Mouse (Mus musculus) midbrain, embryonic 15.5 days (tissue): ENCODE measurements around the gene Cebpb. TPM values are rescaled to one million over a fixed set of nuclear protein-coding genes. Genes with fewer than 3 reads are reported as not detected.

ENCODE experiments used
- ATAC-seq: fragments of 200-750 bp; cut with Nextera tagmentation; replicated peaks from 2 replicates; pipeline ENCODE4 v1.8.0; 2017; ENCODE audit warnings: moderate TSS enrichment
- H3K27ac ChIP-seq: fragments of 300-500 bp; sonication (generic); 2 replicates; pipeline ENCODE4 v1.5.1; 2015; ENCODE audit warnings: mild to moderate bottlenecking, inconsistent platforms
- H3K27me3 ChIP-seq: fragments of 300-500 bp; sonication (generic); replicated peaks from 2 replicates; pipeline ENCODE4 v1.6.1; 2015; ENCODE audit warnings: inconsistent platforms
- H3K36me3 ChIP-seq: fragments of 300-500 bp; sonication (generic); replicated peaks from 2 replicates; pipeline ENCODE4 v1.6.1; 2015; ENCODE audit warnings: inconsistent platforms
- H3K4me1 ChIP-seq: fragments of 300-500 bp; sonication (generic); 2 replicates; pipeline ENCODE4 v1.6.1; 2015; ENCODE audit warnings: inconsistent platforms
- H3K4me2 ChIP-seq: fragments of 300-500 bp; sonication (generic); 2 replicates; pipeline ENCODE4 v1.6.1; 2015; ENCODE audit warnings: inconsistent platforms, mild to moderate bottlenecking, moderate library complexity
- H3K4me3 ChIP-seq: fragments of 300-500 bp; sonication (generic); 2 replicates; pipeline ENCODE4 v1.5.1; 2015; ENCODE audit warnings: mild to moderate bottlenecking, inconsistent platforms
- H3K9ac ChIP-seq: fragments of 300-500 bp; sonication (generic); 2 replicates; pipeline ENCODE4 v1.6.1; 2015; ENCODE audit warnings: mild to moderate bottlenecking, inconsistent platforms
- H3K9me3 ChIP-seq: fragments of 300-500 bp; sonication (generic); 2 replicates; pipeline ENCODE4 v1.6.1; 2016; ENCODE audit warnings: inconsistent platforms
- WGBS: fragments of 180-500 bp; shearing (Covaris S2); methylation state at CpG from one replicate; pipeline ENCODE4 v1.1.7; 2015; ENCODE audit warnings: mixed read lengths; 5-methylcytosine and 5-hydroxymethylcytosine counted together
- polyA plus RNA-seq: library from polyadenylated mRNA; unstranded; fragments of >200 nt; fragmentation: Nextera tagmentation; extraction: Ambion mirVana; gene quantifications from 2 replicates; pipeline ENCODE4 v1.2.1, GENCODE M21; 2015

The Cebpb gene
- polyA plus RNA-seq, 1 experiment from 2014 or later, result 1.3 TPM

DNA sequence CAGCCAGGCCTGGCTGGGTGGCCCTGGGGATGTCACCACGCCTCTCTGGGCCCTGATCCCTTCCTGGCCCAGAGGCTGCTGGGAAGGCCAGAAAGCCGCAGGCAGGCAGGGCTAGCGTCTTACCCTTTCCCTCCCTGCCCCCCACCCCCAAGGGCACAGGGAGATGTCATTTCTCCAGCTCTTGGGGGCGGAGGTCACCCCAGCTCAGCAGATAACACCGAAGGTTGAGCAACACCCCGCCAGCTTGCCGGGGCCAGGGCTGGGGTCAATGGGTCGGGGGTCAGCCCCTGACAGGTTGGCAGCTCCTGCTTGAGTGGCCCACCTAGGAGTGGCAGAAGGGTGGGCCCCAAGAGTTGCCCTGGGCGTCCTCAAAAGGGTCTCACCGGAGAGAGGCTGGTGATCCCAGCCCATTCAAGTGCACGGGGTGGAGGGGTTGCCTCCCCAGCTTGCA is 1.0 kb upstream of the Cebpb start:
- peaks cover 64% of the 10 kb centered on the region for H3K27me3 ChIP-seq
- no peak overlapping the region for H3K27ac ChIP-seq
- no peak overlapping the region for H3K4me2 ChIP-seq
- H3K36me3 ChIP-seq, result no peaks in the 10 kb centered on the region
- H3K9ac ChIP-seq, result no peak overlapping the region
- H3K4me3 ChIP-seq, result no peak overlapping the region
- H3K4me1 ChIP-seq, result peaks cover 16% of the 10 kb centered on the region; the same call in 1 of the 2 replicates
- ATAC-seq, result no peak
- 59% methylated on average over 11 of the region's 11 CpGs for WGBS
- no peaks in the 10 kb centered on the region for H3K9me3 ChIP-seq

DNA sequence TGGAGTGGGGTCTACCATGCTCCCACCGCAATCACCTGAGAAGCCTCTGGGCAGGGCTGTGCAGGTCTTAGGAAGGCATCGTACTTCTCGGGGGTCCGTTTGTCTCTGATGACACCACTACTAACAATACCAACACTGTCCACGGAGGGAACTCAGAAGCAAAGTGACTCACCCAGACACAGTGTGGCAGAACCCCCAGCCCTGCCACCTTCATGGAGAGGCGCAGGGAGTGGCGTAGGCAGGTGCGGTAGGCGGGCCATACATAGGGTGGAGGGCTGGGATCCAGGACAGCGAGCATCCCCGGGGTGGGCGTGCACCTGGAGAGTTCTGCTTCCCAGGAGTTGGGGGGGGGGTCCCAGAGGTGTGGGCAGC is 603 bp upstream of the Cebpb start:
- Histone ChIP-seq H3K27ac (no peak overlapping the region), H3K9ac (no peak overlapping the region), H3K36me3 (no peaks in the 10 kb centered on the region), H3K4me1 (peaks cover 16% of the 10 kb centered on the region; the same call in 1 of the 2 replicates), H3K27me3 (peaks cover 66% of the 10 kb centered on the region), H3K4me2 (peak overlapping the region; percentile 82), H3K4me3 (peak overlapping the region; percentile 61), H3K9me3 (no peaks in the 10 kb centered on the region)
- WGBS, result 22% methylated on average over 12 of the region's 12 CpGs
- peak; percentile 43 for ATAC-seq

DNA sequence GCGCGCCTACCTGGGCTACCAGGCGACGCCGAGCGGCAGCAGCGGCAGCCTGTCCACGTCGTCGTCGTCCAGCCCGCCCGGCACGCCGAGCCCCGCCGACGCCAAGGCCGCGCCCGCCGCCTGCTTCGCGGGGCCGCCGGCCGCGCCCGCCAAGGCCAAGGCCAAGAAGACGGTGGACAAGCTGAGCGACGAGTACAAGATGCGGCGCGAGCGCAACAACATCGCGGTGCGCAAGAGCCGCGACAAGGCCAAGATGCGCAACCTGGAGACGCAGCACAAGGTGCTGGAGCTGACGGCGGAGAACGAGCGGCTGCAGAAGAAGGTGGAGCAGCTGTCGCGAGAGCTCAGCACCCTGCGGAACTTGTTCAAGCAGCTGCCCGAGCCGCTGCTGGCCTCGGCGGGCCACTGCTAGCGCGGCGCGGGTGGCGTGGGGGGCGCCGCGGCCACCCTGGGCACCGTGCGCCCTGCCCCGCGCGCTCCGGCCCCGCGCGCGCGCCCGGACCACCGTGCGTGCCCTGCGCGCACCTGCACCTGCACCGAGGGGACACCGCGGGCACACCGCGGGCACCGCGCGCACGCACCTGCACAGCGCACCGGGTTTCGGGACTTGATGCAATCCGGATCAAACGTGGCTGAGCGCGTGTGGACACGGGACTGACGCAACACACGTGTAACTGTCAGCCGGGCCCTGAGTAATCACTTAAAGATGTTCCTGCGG is 945 bp downstream of the Cebpb start, which contains the start of gene Tmem189:
TSS of gene Tmem189 (minus strand) at position 322 of the 718 bp plus-strand sequence.
- H3K36me3 ChIP-seq, result no peaks in the 10 kb centered on the region
- H3K9me3 ChIP-seq, result no peaks in the 10 kb centered on the region
- WGBS, result under 1% methylated on average over 77 of the region's 99 CpGs
- peaks cover 61% of the 10 kb centered on the region for H3K27me3 ChIP-seq
- ATAC-seq, result peak; percentile 15; the same call in 1 of the 2 replicates
- peak within 1 kb of the TSS; percentile 82 for H3K4me2 ChIP-seq
- H3K4me1 ChIP-seq, result peaks cover 16% of the 10 kb centered on the region; the same call in 1 of the 2 replicates
- peak within 1 kb of the TSS; percentile 61 for H3K4me3 ChIP-seq
- H3K9ac ChIP-seq, result peak within 1 kb of the TSS; percentile 35
- H3K27ac ChIP-seq, result no peak within 1 kb of the TSS

DNA sequence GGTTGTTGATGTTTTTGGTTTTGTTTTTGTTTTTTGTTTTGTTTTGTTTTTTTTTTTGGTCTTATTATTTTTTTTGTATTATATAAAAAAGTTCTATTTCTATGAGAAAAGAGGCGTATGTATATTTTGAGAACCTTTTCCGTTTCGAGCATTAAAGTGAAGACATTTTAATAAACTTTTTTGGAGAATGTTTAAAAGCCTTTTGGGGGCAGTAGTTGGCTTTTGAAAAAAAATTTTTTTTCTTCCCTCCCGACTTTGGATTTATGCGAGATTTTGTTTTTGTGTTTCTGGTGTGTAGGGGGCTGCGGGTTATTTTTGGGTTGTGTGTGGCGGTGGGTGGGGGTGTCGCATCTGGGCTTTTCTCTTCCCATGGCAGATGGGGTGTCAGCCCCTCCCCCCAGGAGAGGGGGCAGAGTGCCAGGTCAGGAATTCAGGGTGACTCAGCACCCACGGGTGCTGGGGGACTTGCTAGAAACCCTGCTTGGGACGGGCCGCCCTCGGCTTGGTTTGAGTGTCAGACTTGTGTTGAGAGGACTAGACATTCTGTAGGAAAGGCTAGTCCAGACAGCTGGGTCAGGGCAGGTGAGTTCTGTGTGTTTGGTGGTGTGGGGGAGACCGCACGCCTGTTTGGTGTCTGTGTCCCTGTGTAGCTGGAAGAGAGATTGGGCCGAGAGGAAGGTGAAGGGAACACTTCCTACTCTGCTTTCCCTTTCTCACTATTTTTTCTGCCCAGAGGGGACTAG is 1.7 kb downstream of the Cebpb start:
- Histone ChIP-seq H3K27me3 (peaks cover 57% of the 10 kb centered on the region), H3K4me1 (peaks cover 16% of the 10 kb centered on the region; the same call in 1 of the 2 replicates), H3K27ac (no peak overlapping the region), H3K9me3 (no peaks in the 10 kb centered on the region), H3K4me2 (peak overlapping the region; percentile 82), H3K36me3 (no peaks in the 10 kb centered on the region), H3K9ac (no peak overlapping the region; the same call in 1 of the 2 replicates), H3K4me3 (peak overlapping the region; percentile 61)
- no peak for ATAC-seq
- 61% methylated on average over 15 of the region's 15 CpGs for WGBS

DNA sequence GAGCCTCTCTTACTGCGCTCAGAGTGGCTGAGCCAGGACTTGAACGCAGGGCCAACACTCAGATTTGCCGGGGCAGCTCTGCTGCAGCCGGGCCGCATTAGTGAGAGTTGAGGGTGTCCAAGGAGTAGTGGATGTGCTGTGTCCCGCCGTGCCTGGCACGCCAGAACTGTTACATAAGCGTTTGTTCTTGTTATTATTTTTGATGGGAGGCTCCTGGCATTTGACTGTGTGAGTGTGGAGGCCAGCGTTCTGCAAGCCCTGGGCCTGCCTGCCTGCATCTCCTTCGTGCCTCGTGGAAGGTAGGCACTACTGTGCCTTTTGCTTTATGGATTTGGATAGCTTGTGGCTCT is 2.2 kb downstream of the Cebpb start:
- Histone ChIP-seq H3K36me3 (no peaks in the 10 kb centered on the region), H3K9me3 (no peaks in the 10 kb centered on the region), H3K4me3 (no peak overlapping the region), H3K9ac (no peak overlapping the region), H3K27ac (no peak overlapping the region), H3K27me3 (peaks cover 52% of the 10 kb centered on the region), H3K4me1 (peaks cover 16% of the 10 kb centered on the region; the same call in 1 of the 2 replicates), H3K4me2 (no peak overlapping the region)
- no peak for ATAC-seq
- 89% methylated on average over 12 of the region's 12 CpGs for WGBS

DNA sequence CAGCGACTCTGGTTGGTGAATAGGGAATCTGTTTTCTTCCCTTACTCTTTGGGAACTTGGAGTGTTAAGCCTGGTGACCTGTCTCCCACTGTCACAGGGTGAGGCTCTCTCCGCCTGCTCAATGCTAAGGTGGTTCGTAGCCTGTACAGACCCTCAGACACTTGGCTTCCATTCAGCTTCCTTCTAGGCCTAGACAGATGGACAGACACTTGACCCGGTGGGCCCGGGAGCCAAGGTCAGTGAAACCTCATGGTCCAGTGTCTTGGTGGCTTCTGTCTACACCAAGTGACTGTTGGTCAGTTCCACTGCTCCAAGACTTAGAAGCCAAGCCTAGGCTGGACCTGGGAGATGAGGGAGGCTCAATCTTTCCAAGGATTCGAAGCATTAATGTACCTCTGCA is 2.7 kb downstream of the Cebpb start:
- peaks cover 16% of the 10 kb centered on the region; the same call in 1 of the 2 replicates for H3K4me1 ChIP-seq
- H3K27ac ChIP-seq, result no peak overlapping the region
- ATAC-seq, result no peak
- no peak overlapping the region for H3K4me2 ChIP-seq
- no peak overlapping the region for H3K4me3 ChIP-seq
- 89% methylated on average over 6 of the region's 6 CpGs for WGBS
- peaks cover 52% of the 10 kb centered on the region for H3K27me3 ChIP-seq
- H3K9me3 ChIP-seq, result no peaks in the 10 kb centered on the region
- H3K9ac ChIP-seq, result no peak overlapping the region
- no peaks in the 10 kb centered on the region for H3K36me3 ChIP-seq

DNA sequence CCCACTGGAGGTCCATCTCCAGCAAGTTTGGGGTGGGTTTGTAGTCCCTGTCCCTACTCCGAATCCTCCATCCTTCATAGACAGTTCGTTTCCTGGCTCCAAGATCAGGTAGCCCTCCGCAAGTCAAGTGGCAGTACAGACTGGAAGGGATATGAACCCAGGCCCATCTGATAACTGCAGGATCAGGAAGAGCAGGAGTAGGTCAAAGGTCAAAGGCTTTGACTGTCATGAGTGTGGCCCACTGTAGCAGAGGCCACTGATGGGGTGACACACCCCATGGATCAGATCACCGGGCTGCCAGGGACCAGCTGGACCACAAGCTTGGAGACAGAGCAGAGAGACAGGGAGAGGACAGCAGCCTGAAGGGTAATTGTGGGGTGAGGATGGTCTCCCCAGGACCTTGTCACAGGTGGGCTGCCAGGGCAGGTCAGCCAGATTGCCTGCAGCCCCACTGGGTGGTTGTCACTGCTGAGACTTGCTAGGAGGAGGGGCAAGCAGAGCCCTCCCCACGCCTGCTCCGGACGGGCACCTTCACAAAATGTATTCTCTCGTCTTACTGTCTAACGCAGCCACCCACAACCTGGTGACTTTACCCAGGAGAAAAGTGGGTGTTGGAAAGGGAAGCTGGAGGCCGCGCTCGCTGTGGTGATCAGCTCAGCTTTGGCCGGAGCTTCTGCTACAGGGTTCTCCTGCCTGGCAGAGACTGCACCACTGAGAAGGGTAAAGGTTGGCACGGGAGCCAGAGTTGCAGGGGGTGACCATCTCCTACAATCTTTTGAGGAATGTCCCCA is 3.4 kb downstream of the Cebpb start:
- Histone ChIP-seq H3K27me3 (peaks cover 48% of the 10 kb centered on the region), H3K36me3 (no peaks in the 10 kb centered on the region), H3K27ac (no peak overlapping the region), H3K4me1 (peaks cover 16% of the 10 kb centered on the region; the same call in 1 of the 2 replicates), H3K9me3 (no peaks in the 10 kb centered on the region), H3K9ac (no peak overlapping the region), H3K4me2 (no peak overlapping the region), H3K4me3 (no peak overlapping the region)
- no peak for ATAC-seq
- WGBS, result 89% methylated on average over 14 of the region's 14 CpGs

DNA sequence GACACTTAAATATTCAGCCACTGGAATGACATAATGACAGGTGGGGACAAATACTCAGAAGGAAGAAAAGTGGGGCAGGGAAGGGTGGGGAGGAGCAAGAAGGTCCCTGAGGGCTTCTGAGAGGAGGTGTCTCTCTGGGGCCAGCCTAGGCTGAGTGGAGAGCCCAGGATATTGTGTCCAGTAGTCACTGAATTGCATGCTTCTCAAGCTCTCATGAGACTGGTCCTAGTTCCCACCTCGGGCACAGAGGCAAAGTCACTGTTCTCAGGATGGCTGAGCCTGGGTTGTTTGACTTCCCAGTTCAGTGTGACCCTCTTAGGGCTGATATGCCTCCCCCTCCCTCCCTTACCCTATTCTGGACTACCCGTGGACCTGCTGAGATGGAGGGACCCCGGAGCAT is 4.1 kb downstream of the Cebpb start:
- Histone ChIP-seq H3K4me3 (no peak overlapping the region), H3K9me3 (no peaks in the 10 kb centered on the region), H3K4me1 (peaks cover 16% of the 10 kb centered on the region; the same call in 1 of the 2 replicates), H3K4me2 (no peak overlapping the region), H3K9ac (no peak overlapping the region), H3K27ac (no peak overlapping the region), H3K27me3 (peaks cover 41% of the 10 kb centered on the region), H3K36me3 (no peaks in the 10 kb centered on the region)
- no peak for ATAC-seq
- 73% methylated on average over 3 of the region's 3 CpGs for WGBS

DNA sequence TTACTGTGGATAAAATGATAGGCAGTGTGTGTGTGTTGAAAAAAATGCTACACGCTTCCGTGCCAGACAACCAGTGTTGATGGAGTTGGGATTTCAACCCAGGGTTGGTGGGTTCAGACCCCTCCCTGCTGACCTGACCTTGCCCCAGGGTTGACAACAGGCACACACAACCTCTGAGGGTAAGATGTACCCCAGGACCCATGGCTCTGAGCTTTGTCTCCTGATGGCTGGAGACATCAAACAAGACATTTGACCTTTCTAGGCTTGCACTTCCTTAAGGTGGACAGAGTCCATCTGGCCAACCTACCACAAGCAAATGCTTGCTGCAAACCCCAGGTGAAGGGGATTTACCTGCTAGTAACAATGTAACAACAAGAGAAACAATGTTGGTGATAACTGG is 4.8 kb downstream of the Cebpb start:
- Histone ChIP-seq H3K9ac (no peak overlapping the region), H3K9me3 (no peaks in the 10 kb centered on the region), H3K4me1 (peaks cover 13% of the 10 kb centered on the region; the same call in 1 of the 2 replicates), H3K4me2 (no peak overlapping the region), H3K36me3 (no peaks in the 10 kb centered on the region), H3K27ac (no peak overlapping the region), H3K4me3 (no peak overlapping the region), H3K27me3 (peaks cover 34% of the 10 kb centered on the region)
- WGBS, result 97% methylated on average over 2 of the region's 2 CpGs
- no peak for ATAC-seq

DNA sequence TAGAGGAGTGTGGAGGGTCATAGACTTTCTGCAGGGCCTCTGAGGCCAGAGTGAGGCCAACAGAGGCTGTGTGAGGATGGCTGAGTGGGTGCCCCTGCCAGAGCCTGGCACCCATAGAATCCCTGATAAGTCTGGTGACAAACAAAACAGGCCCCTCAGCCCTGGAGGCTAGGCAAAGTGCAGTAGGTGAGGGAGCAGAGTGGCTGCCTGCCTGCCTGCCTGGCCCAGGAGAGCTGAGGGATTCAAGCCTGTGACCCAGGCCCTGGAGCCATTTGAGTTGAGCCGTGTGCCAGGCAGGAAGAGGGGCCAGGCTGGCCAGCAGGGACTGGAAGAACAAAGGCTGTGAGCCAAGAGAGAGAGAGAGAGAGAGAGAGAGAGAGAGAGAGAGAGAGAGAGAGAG is 5.5 kb downstream of the Cebpb start:
- Histone ChIP-seq H3K27me3 (peaks cover 27% of the 10 kb centered on the region), H3K27ac (no peak overlapping the region), H3K4me1 (peaks cover 7% of the 10 kb centered on the region; the same call in 1 of the 2 replicates), H3K4me3 (no peak overlapping the region), H3K4me2 (no peak overlapping the region), H3K36me3 (no peaks in the 10 kb centered on the region), H3K9ac (no peak overlapping the region), H3K9me3 (no peaks in the 10 kb centered on the region)
- no peak for ATAC-seq
- 86% methylated on average over 1 of the region's 1 CpGs for WGBS

DNA sequence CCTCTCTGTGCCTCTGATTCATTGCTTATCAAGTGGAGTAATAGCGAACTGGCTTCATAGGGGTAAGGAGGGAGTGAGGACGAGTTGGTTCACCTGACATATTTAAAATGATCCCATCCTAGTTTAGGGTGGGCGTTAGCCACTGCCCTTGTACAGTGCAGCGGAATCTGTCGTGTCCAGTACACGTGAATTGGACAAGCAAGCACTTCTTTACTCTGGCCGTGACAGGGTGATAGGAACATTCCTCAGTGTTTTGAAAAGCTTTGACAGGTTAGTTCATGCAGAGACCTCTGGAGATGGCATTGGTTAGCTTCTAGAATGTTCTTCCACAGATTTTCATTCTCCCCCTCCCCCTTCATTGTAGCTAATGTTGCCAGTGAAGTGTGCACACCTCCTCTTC is 6.2 kb downstream of the Cebpb start:
- no peak overlapping the region for H3K4me2 ChIP-seq
- no peak overlapping the region for H3K27ac ChIP-seq
- H3K27me3 ChIP-seq, result peaks cover 20% of the 10 kb centered on the region
- H3K36me3 ChIP-seq, result no peaks in the 10 kb centered on the region
- no peak overlapping the region for H3K4me3 ChIP-seq
- no peaks in the 10 kb centered on the region for H3K9me3 ChIP-seq
- H3K4me1 ChIP-seq, result no peaks in the 10 kb centered on the region; the same call in 1 of the 2 replicates
- no peak for ATAC-seq
- WGBS, result 95% methylated on average over 7 of the region's 7 CpGs
- no peak overlapping the region for H3K9ac ChIP-seq

DNA sequence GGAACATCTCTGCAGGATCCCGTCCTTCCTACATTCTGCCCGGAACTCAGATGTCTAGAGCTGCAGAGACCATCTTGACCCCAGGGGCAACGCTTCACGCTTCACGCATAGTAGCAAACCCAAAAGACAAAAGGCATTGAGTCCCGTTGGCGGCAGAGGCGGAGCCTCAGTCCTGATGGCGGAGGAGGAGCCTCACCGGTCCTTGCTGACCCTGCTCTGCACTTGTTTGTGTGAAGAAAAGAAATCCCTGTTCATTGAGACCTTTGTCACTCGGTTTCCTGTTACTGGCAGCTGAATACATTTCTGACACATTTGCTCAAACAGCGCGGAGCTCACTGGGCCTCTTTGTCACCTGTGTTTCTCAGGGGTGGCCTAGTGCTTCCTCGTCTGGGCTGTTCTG is 6.8 kb downstream of the Cebpb start:
- Histone ChIP-seq H3K4me3 (no peak overlapping the region), H3K9ac (no peak overlapping the region), H3K36me3 (no peaks in the 10 kb centered on the region), H3K4me1 (no peaks in the 10 kb centered on the region), H3K27me3 (peaks cover 17% of the 10 kb centered on the region), H3K27ac (no peak overlapping the region), H3K9me3 (no peaks in the 10 kb centered on the region), H3K4me2 (no peak overlapping the region)
- WGBS, result 68% methylated on average over 14 of the region's 14 CpGs
- ATAC-seq, result no peak
